Mouse (Mus musculus): Measurements from ENCODE around the gene Sema4a. TPM values are rescaled to one million over a fixed set of nuclear protein-coding genes. Genes with fewer than 3 reads are reported as not detected.
A peak's percentile ranks its signal among the peaks of the same experiment; 100 is the strongest.
"Not testable (repeated sequence)": the region's sequence is repeated elsewhere in the genome, so short reads cannot be mapped to it uniquely, and the experiment has no call there.

Gene Sema4a
- total RNA-seq, 4 experiments from 2014 or later, result 0.48 to 1.2 (median 1.00) TPM

- DNase-seq (ENCODE audit: low spot score in 2 of 2), result peak; percentile 38 to 40
Measured at GRCm38 (mm10) chr3:88436395-88437201, 24.4 kb downstream of the Sema4a start.

- DNase-seq (ENCODE audit: low spot score in 2 of 2), result no peak
Measured at GRCm38 (mm10) chr3:88435515-88435914, 25.5 kb downstream of the Sema4a start.

- not testable (repeated sequence) for DNase-seq (ENCODE audit: low spot score in 2 of 2)
Measured at GRCm38 (mm10) chr3:88428639-88429038, 32.3 kb downstream of the Sema4a start.

- DNase-seq (ENCODE audit: low spot score in 2 of 2), result no peak
Measured at GRCm38 (mm10) chr3:88427342-88427905, 33.6 kb downstream of the Sema4a start.

GRCm38 (mm10) chr3:88425708-88426420, 35.1 kb downstream of the Sema4a start:
- no peak for DNase-seq (ENCODE audit: low spot score in 2 of 2)

- DNase-seq (ENCODE audit: low spot score in 2 of 2), result no peak
Measured at GRCm38 (mm10) chr3:88425330-88425689, 35.7 kb downstream of the Sema4a start.

- DNase-seq (ENCODE audit: low spot score in 2 of 2), result peak; percentile 92 to 93
Measured at GRCm38 (mm10) chr3:88424605-88425329, 36.2 kb downstream of the Sema4a start, which contains the start of gene Slc25a44. TSS of gene Slc25a44 (minus strand) at chr3:88425139.

- no peak for DNase-seq (ENCODE audit: low spot score in 2 of 2)
Measured at GRCm38 (mm10) chr3:88422020-88422720, 38.8 kb downstream of the Sema4a start.

GRCm38 (mm10) chr3:88420771-88421170, 40.2 kb downstream of the Sema4a start:
- no peak for DNase-seq (ENCODE audit: low spot score in 2 of 2)

- no peak for DNase-seq (ENCODE audit: low spot score in 2 of 2)
Measured at GRCm38 (mm10) chr3:88418016-88418415, 43.0 kb downstream of the Sema4a start.

GRCm38 (mm10) chr3:88415668-88416067, 45.3 kb downstream of the Sema4a start:
- no peak for DNase-seq (ENCODE audit: low spot score in 2 of 2)

GRCm38 (mm10) chr3:88412636-88413035, 48.3 kb downstream of the Sema4a start:
- DNase-seq (ENCODE audit: low spot score in 2 of 2), result no peak

GRCm38 (mm10) chr3:88411681-88412080, 49.3 kb downstream of the Sema4a start:
- DNase-seq (ENCODE audit: low spot score in 2 of 2), result no peak

GRCm38 (mm10) chr3:88410645-88411031, 50.3 kb downstream of the Sema4a start:
- no peak for DNase-seq (ENCODE audit: low spot score in 2 of 2)

GRCm38 (mm10) chr3:88409741-88410644, 51.0 kb downstream of the Sema4a start, which contains the start of gene Pmf1:
TSS of gene Pmf1 (minus strand) at chr3:88410331.
- peak; percentile 85 to 87 for DNase-seq (ENCODE audit: low spot score in 2 of 2)

- DNase-seq (ENCODE audit: low spot score in 2 of 2), result no peak
Measured at GRCm38 (mm10) chr3:88408953-88409352, 52.0 kb downstream of the Sema4a start.

- DNase-seq (ENCODE audit: low spot score in 2 of 2), result no peak
Measured at GRCm38 (mm10) chr3:88407529-88407928, 53.5 kb downstream of the Sema4a start.

- DNase-seq (ENCODE audit: low spot score in 2 of 2), result peak; percentile 38 to 49
Measured at GRCm38 (mm10) chr3:88407090-88407489, 53.9 kb downstream of the Sema4a start.

GRCm38 (mm10) chr3:88403522-88404230, 57.3 kb downstream of the Sema4a start:
- no peak for DNase-seq (ENCODE audit: low spot score in 2 of 2)
